Mouse (Mus musculus) liver, postnatal 0 days (tissue): Measurements from ENCODE around the gene Ttll1.

Source experiments
- CTCF ChIP-seq: sonication (generic); IDR thresholded peaks from 2 replicates; pipeline ENCODE4 v1.5.1; 2016; ENCODE audit warnings: antibody characterized with exemption, low read depth
- EP300 ChIP-seq: IDR thresholded peaks from 2 replicates; pipeline ENCODE4 v1.6.1; 2016; ENCODE audit warnings: antibody characterized with exemption, low read depth, mild to moderate bottlenecking

DNA sequence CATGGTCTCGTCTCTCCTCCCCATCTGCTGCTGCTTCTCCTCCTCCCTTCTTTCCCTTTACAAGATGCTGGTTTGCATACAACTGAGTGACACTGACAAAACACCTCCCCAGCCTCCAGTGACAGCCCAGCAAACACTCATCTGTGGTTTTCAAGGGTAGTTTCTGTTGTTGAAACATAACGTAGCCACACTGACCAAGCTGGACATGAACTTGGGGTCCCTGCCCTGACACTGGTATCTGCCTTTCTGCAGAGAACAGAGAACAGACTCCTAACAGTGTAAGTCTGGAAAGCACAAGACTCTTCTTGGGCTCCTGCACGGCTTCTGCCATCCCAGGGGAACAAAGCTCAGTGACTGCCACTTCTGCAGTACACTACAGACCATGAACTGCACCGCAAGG, 76.0 kb downstream of the Ttll1 start:
- TF ChIP-seq CTCF = no peak
- TF ChIP-seq EP300 = no peak
